Mouse (Mus musculus) E14TG2a.4 (cell line): ENCODE measurements around the gene Sypl.

ENCODE experiments used
- CTCF ChIP-seq: conservative IDR thresholded peaks from 2 replicates; pipeline ENCODE4 v1.5.1; 2014; ENCODE audit warnings: low read length
- NANOG ChIP-seq: IDR thresholded peaks from 2 replicates; pipeline ENCODE4 v1.6.1; 2014; ENCODE audit warnings: borderline replicate concordance, low read length, mixed read lengths
- POU5F1 ChIP-seq: IDR thresholded peaks from 2 replicates; pipeline ENCODE4 v1.6.1; 2014; ENCODE audit warnings: low read length, borderline replicate concordance

- no peak for TF ChIP-seq CTCF
- TF ChIP-seq NANOG = no peak
- TF ChIP-seq POU5F1 = no peak
These were observed 28.9 kb downstream of the Sypl start for GRCm38 (mm10) chr12:32982631-32983030.
